Mouse (Mus musculus) C2C12 (cell line): ENCODE results near the gene Ppp1r2.

Source experiments
- CTCF ChIP-seq: IDR thresholded peaks from one replicate; pipeline ENCODE4 v1.5.1; 2011; ENCODE audit not compliant: control insufficient read depth, insufficient read depth, insufficient read length
- USF1 ChIP-seq: IDR thresholded peaks from one replicate; pipeline ENCODE4 v1.6.1; 2011; ENCODE audit warnings: low read depth, mild to moderate bottlenecking, control low read depth, moderate library complexity

- no peak for TF ChIP-seq USF1
- no peak for TF ChIP-seq CTCF
Observed at GRCm38 (mm10) chr16:31281981-31282380, 6.9 kb upstream of the Ppp1r2 start.
